Mouse (Mus musculus): ENCODE results near the gene Tmem139.
A peak's percentile ranks its signal among the peaks of the same experiment; 100 is the strongest.

Gene Tmem139

GRCm38 (mm10) chr6:42261524-42262170 lies at the start of gene Tmem139:
TSS of gene Tmem139 (plus strand) at chr6:42261970.
- no peak for DNase-seq (ENCODE audit: low read depth, low spot score)

GRCm38 (mm10) chr6:42215028-42215427 lies 46.7 kb upstream of the Tmem139 start, which contains the start of gene Tas2r144:
TSS of gene Tas2r144 (plus strand) at chr6:42215328.
- no peak for DNase-seq (ENCODE audit: low read depth, low spot score)

GRCm38 (mm10) chr6:42222286-42222685 lies 39.5 kb upstream of the Tmem139 start:
- DNase-seq (ENCODE audit: low read depth, low spot score) = peak; percentile 14

- no peak for DNase-seq (ENCODE audit: low read depth, low spot score)
Observed at GRCm38 (mm10) chr6:42225046-42225445, 36.7 kb upstream of the Tmem139 start.

GRCm38 (mm10) chr6:42227240-42228101 lies 34.3 kb upstream of the Tmem139 start:
- DNase-seq (ENCODE audit: low read depth, low spot score) = peak; percentile 92

- DNase-seq (ENCODE audit: low read depth, low spot score) = no peak
Observed at GRCm38 (mm10) chr6:42229610-42230009, 32.2 kb upstream of the Tmem139 start.

GRCm38 (mm10) chr6:42231191-42231590 lies 30.6 kb upstream of the Tmem139 start:
- DNase-seq (ENCODE audit: low read depth, low spot score) = no peak

GRCm38 (mm10) chr6:42237276-42237805 lies 24.4 kb upstream of the Tmem139 start:
- no peak for DNase-seq (ENCODE audit: low read depth, low spot score)

GRCm38 (mm10) chr6:42241311-42242045 lies 20.3 kb upstream of the Tmem139 start:
- DNase-seq (ENCODE audit: low read depth, low spot score) = peak; percentile 95

GRCm38 (mm10) chr6:42245711-42246353 lies 15.9 kb upstream of the Tmem139 start, which contains the start of gene Gstk1:
TSS of gene Gstk1 (plus strand) at chr6:42245935.
- DNase-seq (ENCODE audit: low read depth, low spot score) = no peak

- DNase-seq (ENCODE audit: low read depth, low spot score) = no peak
Observed at GRCm38 (mm10) chr6:42247173-42247572, 14.6 kb upstream of the Tmem139 start.

GRCm38 (mm10) chr6:42247981-42248380 lies 13.8 kb upstream of the Tmem139 start:
- DNase-seq (ENCODE audit: low read depth, low spot score) = no peak

- no peak for DNase-seq (ENCODE audit: low read depth, low spot score)
Observed at GRCm38 (mm10) chr6:42251791-42252190, 10.0 kb upstream of the Tmem139 start.

GRCm38 (mm10) chr6:42253103-42253502 lies 8.7 kb upstream of the Tmem139 start:
- DNase-seq (ENCODE audit: low read depth, low spot score) = no peak

GRCm38 (mm10) chr6:42257303-42257863 lies 4.4 kb upstream of the Tmem139 start:
- DNase-seq (ENCODE audit: low read depth, low spot score) = peak; percentile 81

- DNase-seq (ENCODE audit: low read depth, low spot score) = no peak
Observed at GRCm38 (mm10) chr6:42260430-42260829, 1.3 kb upstream of the Tmem139 start.

- DNase-seq (ENCODE audit: low read depth, low spot score) = peak; percentile 100
Observed at GRCm38 (mm10) chr6:42264626-42265312, 3.0 kb downstream of the Tmem139 start, which contains the start of gene Casp2. TSS of gene Casp2 (plus strand) at chr6:42264985.

- peak; percentile 55 for DNase-seq (ENCODE audit: low read depth, low spot score)
Observed at GRCm38 (mm10) chr6:42265391-42266330, 3.9 kb downstream of the Tmem139 start.

GRCm38 (mm10) chr6:42270817-42271216 lies 9.0 kb downstream of the Tmem139 start:
- DNase-seq (ENCODE audit: low read depth, low spot score) = no peak
